10 mouse cellular contexts compared by ENCODE assay signal in the genomic region with DNA sequence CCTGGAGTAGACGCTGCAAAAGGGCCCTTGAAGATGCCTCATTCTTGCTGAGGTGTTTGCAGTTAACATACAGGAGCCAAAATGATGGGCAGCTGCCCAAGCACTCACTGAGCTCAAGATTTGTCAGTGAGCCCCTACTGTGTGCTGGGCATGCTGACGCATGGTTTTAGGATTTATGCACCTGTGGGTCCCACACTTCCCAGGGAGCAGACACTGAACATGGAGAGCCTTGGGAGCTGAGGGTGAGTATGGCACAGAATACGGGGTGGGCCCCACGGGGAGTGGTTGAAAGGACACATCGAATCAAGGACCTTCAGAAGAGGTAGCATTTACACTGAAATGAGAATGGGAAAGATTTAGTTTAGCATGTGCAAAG. TPM values are rescaled to one million over a fixed set of nuclear protein-coding genes. Genes with fewer than 3 reads are reported as not detected.
A peak's percentile ranks its signal among the peaks of the same experiment; 100 is the strongest.
DNase-seq lines count a peak whose midpoint lies in the region; ATAC-seq and TF ChIP-seq lines count a peak whose summit lies in the region.
"Had no signal": no experiment of that assay in that cellular context is flagged by ENCODE, and none has a peak within 500 bp of the region (broad histone marks: within the 10 kb centered on the region; RNA-seq: fewer than 3 reads in every experiment).

No protein-coding gene starts in this region.

- 40% methylated on average over 5 of the region's 5 CpGs for WGBS in forebrain, embryonic 15.5 days
- WGBS in neural tube, embryonic 14.5 days: 66% methylated on average over 5 of the region's 5 CpGs

- intact Hi-C loops in left cerebral cortex, adult 2 months (cut with DNase I): no loop called here
- intact Hi-C loops in left cerebral cortex, postnatal 25 days (cut with DNase I): no loop called here

- H3K27me3 ChIP-seq in forebrain, embryonic 15.5 days: no peaks in the 10 kb centered on the region
- H3K27me3 ChIP-seq in neural tube, embryonic 14.5 days (ENCODE audit: control insufficient read depth, insufficient read depth, low read length): no peaks in the 10 kb centered on the region
- H3K27me3 ChIP-seq: embryonic facial prominence, embryonic 12.5 days had no signal

- no peak overlapping the region for H3K9ac ChIP-seq in forebrain, embryonic 15.5 days (replicated peaks)
- H3K9ac ChIP-seq in neural tube, embryonic 14.5 days (replicated peaks; ENCODE audit: low read depth, low read length): no peak overlapping the region
- H3K9ac ChIP-seq: embryonic facial prominence, embryonic 12.5 days had no signal

- TF ChIP-seq CTCF in left cerebral cortex, adult 2 months (IDR thresholded peaks at IDR 0.05): no peak

- DNase-seq in frontal cortex, postnatal 10 days (ENCODE audit: low spot score in 2 of 2): no peak
- DNase-seq in left cerebral cortex, adult 2 months (ENCODE audit: extremely low spot score in 1 of 2, low spot score in 2 of 2): no peak
- no peak for DNase-seq in left cerebral cortex, adult 9 months (ENCODE audit: low spot score in 2 of 2)
- no peak for DNase-seq in urinary bladder, postnatal 4 days (ENCODE audit: low spot score in 2 of 2)
- DNase-seq in left cerebral cortex, postnatal 25 days (ENCODE audit: low spot score in 2 of 2): no peak
- DNase-seq: B cell, adult 2 months had no signal

- H3K27ac ChIP-seq in left cerebral cortex, adult 2 months: peak overlapping the region; percentile 85
- H3K27ac ChIP-seq in forebrain, embryonic 15.5 days (replicated peaks): peak overlapping the region; percentile 87
- H3K27ac ChIP-seq in neural tube, embryonic 14.5 days (ENCODE audit: low read depth, low read length): peak overlapping the region; percentile 44
- H3K27ac ChIP-seq: embryonic facial prominence, embryonic 12.5 days had no signal

- H3K9me3 ChIP-seq in forebrain, embryonic 15.5 days: no peaks in the 10 kb centered on the region
- no peaks in the 10 kb centered on the region for H3K9me3 ChIP-seq in neural tube, embryonic 14.5 days (ENCODE audit: control insufficient read depth, low read length)
- H3K9me3 ChIP-seq: embryonic facial prominence, embryonic 12.5 days had no signal

- H3K36me3 ChIP-seq in forebrain, embryonic 15.5 days: no peaks in the 10 kb centered on the region
- H3K36me3 ChIP-seq in neural tube, embryonic 14.5 days (ENCODE audit: control insufficient read depth, insufficient read depth, low read length): no peaks in the 10 kb centered on the region
- H3K36me3 ChIP-seq: embryonic facial prominence, embryonic 12.5 days had no signal

- H3K4me2 ChIP-seq in forebrain, embryonic 15.5 days (replicated peaks): peak overlapping the region; percentile 18
- no peak overlapping the region for H3K4me2 ChIP-seq in neural tube, embryonic 14.5 days (ENCODE audit: low read depth, low read length)
- H3K4me2 ChIP-seq: embryonic facial prominence, embryonic 12.5 days had no signal

- 0 out of 2 replicates have a peak, but pooled peaks have one; percentile 2 for ATAC-seq in frontal cortex, adult (ENCODE audit: low TSS enrichment)
- ATAC-seq in forebrain, embryonic 15.5 days (replicated peaks): peak; percentile 58
- ATAC-seq in neural tube, embryonic 14.5 days (ENCODE audit: low read depth): peak; percentile 52

- H3K4me3 ChIP-seq in left cerebral cortex, adult 2 months: peak overlapping the region; percentile 32
- 0 out of 2 replicates have a peak overlapping the region, but pooled peaks have one; percentile 0 for H3K4me3 ChIP-seq in forebrain, embryonic 15.5 days
- H3K4me3 ChIP-seq in neural tube, embryonic 14.5 days (ENCODE audit: low read depth, low read length): no peak overlapping the region
- H3K4me3 ChIP-seq: embryonic facial prominence, embryonic 12.5 days had no signal

- H3K4me1 ChIP-seq in forebrain, embryonic 15.5 days: peaks cover 17% of the 10 kb centered on the region
- H3K4me1 ChIP-seq in neural tube, embryonic 14.5 days (ENCODE audit: control insufficient read depth, insufficient read depth, low read length): no peaks in the 10 kb centered on the region
- H3K4me1 ChIP-seq: embryonic facial prominence, embryonic 12.5 days had no signal

RNA-seq across cellular contexts. Expression of a gene that starts 0.2 kb away (rescaled TPM):
- total RNA-seq in left cerebral cortex, adult 2 months (2021): 10 to 100 TPM; 46.1 to 46.9 TPM
- polyA plus RNA-seq in forebrain, embryonic 15.5 days (2015; fragmentation: Nextera tagmentation; extraction: Ambion mirVana): 1.6 and 2.1 TPM in 2 replicates
- polyA plus RNA-seq in neural tube, embryonic 14.5 days (2014; fragmentation: Nextera tagmentation; extraction: Ambion mirVana): 2.1 and 2.6 TPM in 2 replicates
- total RNA-seq in left cerebral cortex, postnatal 25 days (2021): 10 to 100 TPM; 43.7 to 49.4 TPM

Comparison
In these comparisons a context has a peak if more than half of its experiments do, and no peak if none do; other contexts are left out.
1. ATAC-seq: peak in every context shown above with its lines; median percentile 58 in forebrain, embryonic 15.5 days; 52 in neural tube, embryonic 14.5 days; 2 in frontal cortex, adult.